Mouse (Mus musculus) embryo, embryonic 10.5 days (tissue): Measurements from ENCODE around the gene Slc26a8.
A peak's percentile ranks its signal among the peaks of the same experiment; 100 is the strongest.

Experiments used
- DNase-seq: peaks from one replicate; pipeline ENCODE4 v3.0.0-alpha.2; 2015; ENCODE audit warnings: low spot score

Gene Slc26a8

DNA sequence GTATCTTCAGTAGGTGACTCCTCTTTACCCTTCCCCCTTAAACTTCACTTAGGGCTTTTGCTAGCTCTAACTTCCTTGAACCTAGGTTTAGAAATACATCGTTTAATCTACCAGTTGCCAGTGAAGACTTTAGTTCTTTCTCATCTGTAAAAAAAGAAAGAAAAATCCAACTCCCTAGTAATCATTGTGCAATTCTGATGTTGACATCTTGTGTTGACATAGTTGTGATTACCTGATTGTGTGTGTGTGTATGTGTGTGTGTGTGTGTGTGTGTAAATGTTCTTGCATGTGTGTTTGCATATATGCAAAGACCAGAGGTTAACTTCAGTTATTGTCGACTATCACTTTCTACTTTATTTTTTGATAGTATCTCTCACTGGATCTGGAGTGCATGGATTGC, 8.6 kb upstream of the Slc26a8 start:
- no peak for DNase-seq

DNA sequence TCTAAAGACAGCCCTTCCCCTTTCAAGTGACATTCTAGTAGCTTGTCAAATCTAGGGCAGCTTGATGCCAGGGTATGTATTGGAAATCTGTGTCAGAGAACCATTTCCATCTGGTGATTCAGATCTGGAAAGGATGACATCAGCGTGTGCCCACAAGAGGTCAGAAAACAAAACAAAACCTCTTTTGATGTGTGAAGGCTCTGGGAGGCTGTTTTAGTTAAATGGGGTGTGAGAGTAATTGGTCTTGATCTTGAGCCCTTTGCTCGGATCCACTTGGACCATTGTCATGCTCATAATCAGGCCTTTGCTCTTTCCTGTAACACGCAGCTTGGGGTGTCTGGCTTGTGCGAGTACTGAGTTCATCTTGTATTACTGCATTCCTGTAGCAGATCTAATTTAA, 8.2 kb upstream of the Slc26a8 start:
- DNase-seq, result no peak

GRCm38 (mm10) chr17:28697290-28698195, 7.5 kb upstream of the Slc26a8 start:
- DNase-seq, result no peak

GRCm38 (mm10) chr17:28696641-28697040, 6.6 kb upstream of the Slc26a8 start:
- no peak for DNase-seq

DNA sequence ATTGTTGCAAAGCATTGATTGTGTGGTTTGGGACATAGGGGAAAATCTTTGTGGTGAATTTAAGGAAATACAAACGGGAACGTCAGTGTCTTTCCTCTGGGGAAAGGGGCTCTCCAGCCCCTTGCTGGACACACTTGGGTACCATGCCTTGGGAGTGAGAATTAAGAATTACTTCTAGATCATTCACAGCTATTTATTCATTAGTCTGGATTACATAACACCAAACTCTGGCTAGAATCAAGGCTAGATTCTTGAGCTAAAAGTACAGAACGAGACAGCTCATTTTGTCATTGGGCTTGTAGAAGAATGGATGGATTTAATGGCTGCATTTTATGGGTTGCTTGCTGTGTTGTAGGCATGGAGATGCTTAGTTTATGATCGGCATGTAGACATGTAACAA, 4.8 kb upstream of the Slc26a8 start:
- no peak for DNase-seq

DNA sequence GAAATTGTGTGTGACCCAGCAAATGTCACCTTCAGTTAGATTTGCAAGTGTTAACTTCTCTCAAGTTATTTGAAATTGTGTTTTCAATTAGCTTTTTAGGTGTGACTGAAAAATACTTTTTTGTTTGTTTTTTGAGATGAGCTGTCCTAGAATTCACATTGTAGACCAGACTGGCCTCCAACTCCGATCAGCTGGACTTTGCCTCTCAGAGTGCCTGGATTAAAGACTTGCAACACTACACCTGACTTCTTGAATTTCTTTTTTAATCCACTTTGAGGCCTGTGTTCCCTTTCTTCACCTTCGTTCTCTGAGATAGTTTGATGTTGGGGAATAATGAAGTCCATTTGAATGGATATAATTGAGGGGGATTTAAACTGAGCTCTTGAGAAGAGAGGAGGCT, 4.0 kb upstream of the Slc26a8 start:
- no peak for DNase-seq

GRCm38 (mm10) chr17:28693086-28693485, 3.1 kb upstream of the Slc26a8 start:
- no peak for DNase-seq

- peak; percentile 56 for DNase-seq
Observed at GRCm38 (mm10) chr17:28692341-28692710, 2.3 kb upstream of the Slc26a8 start.

DNA sequence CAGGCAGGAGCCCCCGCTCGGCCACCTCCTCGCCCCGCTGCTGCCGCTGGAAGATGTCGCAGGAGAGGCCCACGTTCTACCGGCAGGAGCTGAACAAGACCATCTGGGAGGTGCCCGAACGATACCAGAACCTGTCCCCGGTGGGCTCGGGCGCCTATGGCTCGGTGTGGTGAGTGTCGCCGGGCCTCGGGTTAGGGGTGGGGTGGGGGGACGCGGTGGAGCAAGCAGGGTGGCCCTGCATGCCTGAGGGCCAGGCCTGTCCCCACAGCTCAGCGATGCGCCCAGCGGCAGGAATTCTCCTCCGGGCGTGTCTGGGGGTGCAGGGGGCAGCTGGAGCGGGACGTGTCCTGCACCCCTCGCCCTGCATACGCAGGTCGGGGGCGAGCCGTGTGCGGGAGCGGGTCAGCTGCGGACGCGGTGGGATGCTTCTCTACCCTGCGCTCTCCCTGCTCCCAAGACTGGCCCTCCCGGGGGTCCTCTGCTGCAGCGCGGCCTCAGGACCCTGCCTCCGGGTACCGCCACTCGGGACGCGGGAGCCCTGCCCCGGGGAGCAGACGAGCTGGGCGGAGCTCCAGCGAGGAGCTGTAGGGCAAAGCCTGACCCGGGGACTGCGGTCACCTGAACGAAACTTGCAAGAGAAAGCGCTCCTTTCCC, 1.8 kb upstream of the Slc26a8 start:
- peak; percentile 58 for DNase-seq

DNA sequence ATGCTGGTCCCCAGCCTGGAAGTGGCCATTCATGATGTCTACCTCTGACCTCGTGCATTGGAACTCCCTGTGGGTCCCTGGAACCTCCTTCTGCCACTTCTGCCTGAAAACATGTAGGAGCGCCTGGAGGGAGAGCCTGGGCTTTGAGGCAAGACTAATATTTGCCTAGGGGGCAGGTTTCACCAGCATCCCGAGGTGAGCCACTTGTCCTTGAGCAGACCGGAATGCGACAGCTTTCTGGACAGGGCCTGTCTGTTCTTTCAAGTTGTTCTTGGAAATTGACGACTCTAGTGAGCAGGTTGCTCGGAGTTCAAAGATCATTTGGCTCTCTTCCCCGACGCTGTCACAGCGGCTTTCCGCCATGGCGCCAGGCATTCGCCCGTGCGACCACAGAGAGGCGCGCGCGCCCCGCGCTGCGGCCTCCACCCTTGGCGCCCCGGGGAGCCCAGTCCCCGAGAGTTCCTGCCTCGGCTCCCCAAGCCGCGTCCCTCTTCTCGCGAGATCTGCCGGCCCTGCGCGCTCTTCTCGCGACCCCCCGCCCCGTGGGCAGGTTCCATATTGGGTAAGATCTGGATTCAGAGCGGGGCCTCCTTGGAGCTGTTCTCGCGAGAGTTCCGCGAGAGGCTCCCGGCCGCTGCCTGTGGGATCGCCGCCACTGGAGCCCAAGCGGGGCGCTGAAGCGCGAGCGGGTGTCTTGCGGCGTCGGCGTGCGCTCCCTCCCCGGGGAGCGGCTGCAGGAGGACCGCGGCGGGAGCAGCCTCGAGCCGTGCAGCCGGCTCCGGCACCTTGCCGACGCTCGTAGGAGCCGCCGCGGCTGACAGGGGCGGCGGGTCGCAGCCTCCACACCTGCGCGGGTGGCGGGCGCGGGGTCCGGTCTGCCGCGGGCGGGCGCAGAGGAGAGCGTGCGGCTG, 998 bp upstream of the Slc26a8 start, which contains the start of gene Mapk14:
TSS of gene Mapk14 (plus strand) at position 554 of the 911 bp plus-strand sequence.
- DNase-seq, result peak; percentile 99

DNA sequence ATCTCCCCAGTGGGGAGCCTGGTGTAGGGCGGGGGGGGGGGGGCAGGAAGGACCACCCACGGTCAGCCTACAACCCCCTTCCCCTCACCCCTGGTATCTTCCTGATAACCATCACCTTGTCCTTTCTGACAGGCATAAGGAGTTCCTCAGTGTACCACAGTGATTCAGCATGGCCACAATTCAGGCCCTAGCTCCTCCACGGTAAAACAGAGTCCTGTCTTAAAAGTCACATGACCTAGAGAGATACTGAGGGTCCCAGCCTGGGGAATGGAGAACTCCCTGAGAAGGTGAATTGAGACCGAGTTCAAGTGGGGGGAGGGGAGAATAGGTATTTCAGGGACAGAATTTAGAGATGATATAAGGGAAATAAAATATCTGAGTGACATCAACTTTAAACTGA, 2.7 kb downstream of the Slc26a8 start:
- DNase-seq, result no peak

GRCm38 (mm10) chr17:28684631-28685030, 5.4 kb downstream of the Slc26a8 start:
- no peak for DNase-seq

DNA sequence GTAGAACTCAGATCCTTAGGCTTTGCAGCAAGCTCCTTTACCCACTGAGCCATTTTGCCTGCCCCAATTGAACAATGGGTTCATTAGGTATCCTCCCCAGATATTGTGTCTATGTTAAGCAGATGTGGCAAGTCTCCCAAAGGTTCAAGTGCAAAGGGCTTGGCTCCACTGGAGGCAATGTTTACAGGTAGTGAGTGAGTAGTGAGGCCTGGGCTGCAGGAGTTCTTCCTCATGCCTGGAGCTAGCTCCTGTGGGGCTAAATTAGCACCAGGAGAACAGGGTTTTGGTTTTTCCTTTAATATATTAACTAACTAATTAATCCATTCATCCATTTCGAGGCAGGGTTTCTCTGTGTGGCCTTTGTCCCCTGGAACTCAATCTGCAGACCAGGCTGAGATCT, 6.4 kb downstream of the Slc26a8 start:
- no peak for DNase-seq

- DNase-seq, result no peak
Observed at GRCm38 (mm10) chr17:28682311-28683084, 7.5 kb downstream of the Slc26a8 start.

DNA sequence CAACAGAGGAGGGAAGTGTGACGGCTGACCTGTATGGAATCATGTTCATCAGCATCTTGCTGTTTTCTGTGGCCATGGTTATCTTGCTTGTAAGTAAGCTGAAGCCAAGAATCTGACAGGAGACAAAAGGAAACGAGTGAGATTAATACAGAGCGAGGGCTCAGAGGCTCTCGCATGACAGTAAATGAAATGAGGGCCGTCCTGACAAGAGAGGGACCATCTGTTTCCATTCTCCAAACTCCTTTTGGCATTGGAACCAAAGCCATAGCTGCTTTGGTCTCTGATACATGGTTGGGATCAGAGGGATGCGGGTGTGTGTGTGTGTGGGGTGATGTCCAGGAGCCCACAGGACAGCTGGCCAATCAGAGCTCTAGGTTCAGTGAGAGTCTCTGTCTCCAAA, 30.5 kb downstream of the Slc26a8 start:
- DNase-seq, result no peak

GRCm38 (mm10) chr17:28657936-28658335, 32.1 kb downstream of the Slc26a8 start:
- no peak for DNase-seq

- DNase-seq, result no peak
Observed at GRCm38 (mm10) chr17:28650268-28650667, 39.8 kb downstream of the Slc26a8 start.

DNA sequence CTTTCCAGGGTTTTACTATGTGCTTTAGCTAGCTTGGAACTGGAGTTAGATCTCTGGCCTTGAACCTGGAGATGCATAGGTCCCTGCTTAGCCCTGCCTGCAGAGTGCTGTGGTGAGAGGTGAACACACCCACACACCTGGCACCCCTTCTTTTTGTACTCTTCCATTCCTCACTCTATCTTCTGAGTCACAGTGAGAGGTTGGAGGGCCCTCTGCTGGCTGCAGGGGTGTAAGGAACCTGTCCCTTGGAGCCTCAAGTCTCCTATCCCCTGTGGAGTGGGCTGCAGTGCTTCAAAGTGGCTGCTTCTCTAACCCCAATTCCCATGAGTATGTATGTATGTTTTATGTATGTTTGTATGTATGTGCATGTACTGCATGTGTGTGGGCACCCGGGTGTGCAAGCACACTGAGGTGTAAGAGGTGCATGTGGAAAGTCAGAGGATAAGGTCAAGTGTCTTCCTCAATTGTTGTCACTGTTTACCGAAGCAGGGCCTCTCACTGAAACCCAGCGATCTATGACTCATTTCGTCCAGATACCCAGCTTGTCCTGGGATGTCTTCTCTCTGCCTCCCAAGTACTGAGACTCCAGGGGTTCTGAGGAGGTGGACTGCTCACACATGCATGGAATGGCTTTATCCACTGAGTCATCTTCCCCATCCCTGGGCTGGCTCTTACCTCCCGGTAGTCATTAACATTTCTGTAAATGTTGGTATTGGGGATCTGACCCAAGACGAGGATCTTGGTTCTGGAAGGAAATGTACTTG, 41.2 kb downstream of the Slc26a8 start:
- DNase-seq, result peak; percentile 35

DNA sequence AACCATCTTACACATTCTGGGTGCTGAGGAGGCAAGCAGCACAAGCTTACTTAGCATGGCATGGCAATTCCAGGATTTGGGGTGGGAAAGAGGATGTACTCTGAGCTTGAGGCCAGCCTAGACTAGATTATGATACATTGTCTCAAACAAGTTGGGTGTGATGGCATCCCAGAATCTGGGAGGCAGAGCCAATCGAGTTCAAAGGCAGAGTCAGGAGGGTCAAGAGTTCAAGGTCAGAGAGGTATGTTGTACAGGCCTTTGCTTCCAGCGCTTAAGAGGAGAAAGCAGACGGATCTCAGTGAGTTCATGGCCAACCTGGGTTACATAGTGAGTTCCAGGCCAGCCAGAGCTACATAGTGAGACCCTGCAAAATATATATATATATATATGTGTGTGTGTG, 43.8 kb downstream of the Slc26a8 start:
- no peak for DNase-seq

DNA sequence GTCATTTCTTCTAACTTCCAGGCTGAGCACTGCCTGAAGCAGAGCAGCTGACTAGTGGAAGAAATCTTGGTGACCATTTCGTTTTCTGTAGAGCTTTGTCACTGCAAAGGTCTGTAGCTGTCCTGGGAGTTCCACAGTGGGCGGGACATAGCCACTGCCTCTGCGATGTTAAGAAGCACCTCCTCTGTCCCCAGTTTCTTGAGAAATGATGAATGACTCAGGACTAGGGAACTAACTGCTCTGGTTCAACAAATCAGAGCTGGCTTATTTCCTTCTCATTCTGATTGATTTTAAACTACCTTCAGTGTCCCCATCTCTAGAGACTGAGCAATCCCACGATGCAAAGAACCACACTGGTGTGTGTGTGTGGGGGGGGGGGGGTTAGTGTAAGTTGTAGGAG, 45.9 kb downstream of the Slc26a8 start:
- no peak for DNase-seq

DNA sequence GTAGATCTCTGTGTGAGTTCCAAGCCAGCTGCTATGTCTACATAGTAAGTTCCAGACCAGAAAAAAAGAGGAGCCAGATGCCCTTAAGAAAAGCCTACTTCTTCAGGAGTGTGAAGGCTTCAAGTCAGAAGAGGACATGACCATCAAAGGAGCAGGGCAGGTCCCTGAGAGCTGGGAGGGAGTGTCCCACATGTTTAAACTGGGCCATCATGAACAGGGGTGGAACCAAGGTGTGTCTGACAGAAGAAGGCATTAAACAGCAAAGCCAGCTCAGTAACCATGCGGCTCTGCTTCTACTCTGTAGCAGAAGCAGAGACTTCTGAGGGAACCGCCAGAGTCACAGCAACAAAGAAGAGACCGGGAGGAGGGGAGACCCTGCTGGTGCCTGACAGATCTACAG, 46.3 kb downstream of the Slc26a8 start:
- no peak for DNase-seq
